Mouse (Mus musculus): Measurements from ENCODE around the gene Myom1. TPM values are rescaled to one million over a fixed set of nuclear protein-coding genes. Genes with fewer than 3 reads are reported as not detected.

Gene Myom1
- polyA plus RNA-seq, 2 experiments = 29.6 to 33.2 TPM

DNA sequence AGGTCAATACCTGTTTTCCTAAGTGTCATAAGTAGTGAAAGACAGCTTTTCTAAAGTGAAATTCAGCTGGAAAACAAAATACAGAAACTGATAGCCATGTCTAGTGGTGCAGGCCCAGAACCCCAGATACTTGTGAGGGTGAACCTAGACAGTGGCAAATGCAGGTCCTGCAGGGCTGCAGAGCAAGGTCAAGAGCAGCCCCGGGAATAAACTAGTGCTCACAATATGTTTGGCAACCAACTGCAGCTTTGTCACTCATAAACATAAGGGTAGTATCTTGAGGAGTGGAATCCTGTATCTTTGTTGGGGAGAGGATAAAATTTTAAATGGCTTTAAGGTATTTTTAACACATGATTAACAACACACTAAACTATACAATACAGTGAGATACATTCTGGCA is 7.3 kb downstream of the Myom1 start:
- no peaks in the 10 kb centered on the region for H3K9me3 ChIP-seq (ENCODE audit: control insufficient read depth, low read length)
- DNase-seq (ENCODE audit: low spot score) (no peak), ATAC-seq (ENCODE audit: low FRiP score, low read depth) (no peak)
- H3K36me3 ChIP-seq (ENCODE audit: control insufficient read depth, insufficient read depth, low read length) = no peaks in the 10 kb centered on the region
- no peak overlapping the region for H3K27ac ChIP-seq (replicated peaks; ENCODE audit: low read depth, low read length)
- 59% methylated on average over 1 of the region's 1 CpGs for WGBS
- no peaks in the 10 kb centered on the region for H3K27me3 ChIP-seq (ENCODE audit: control insufficient read depth, insufficient read depth, low read length)
- no peak for TF ChIP-seq POLR2A (IDR thresholded peaks at IDR 0.05; ENCODE audit: borderline replicate concordance, extremely low read depth, insufficient read depth, insufficient read length)
- no peak overlapping the region for H3K4me3 ChIP-seq (replicated peaks; ENCODE audit: low read length)
- H3K4me2 ChIP-seq (replicated peaks; ENCODE audit: low read depth, low read length, severe bottlenecking) = no peak overlapping the region
- H3K4me1 ChIP-seq (ENCODE audit: control insufficient read depth, insufficient read depth, low read length) = no peaks in the 10 kb centered on the region
- H3K9ac ChIP-seq (ENCODE audit: low read depth, low read length, severe bottlenecking) = no peak overlapping the region

GRCm38 (mm10) chr17:71010646-71011242 is 8.3 kb downstream of the Myom1 start:
- Histone ChIP-seq H3K9me3 (ENCODE audit: control insufficient read depth, low read length) (no peaks in the 10 kb centered on the region), H3K4me2 (replicated peaks; ENCODE audit: low read depth, low read length, severe bottlenecking) (no peak overlapping the region), H3K4me1 (ENCODE audit: control insufficient read depth, insufficient read depth, low read length) (no peaks in the 10 kb centered on the region), H3K9ac (ENCODE audit: low read depth, low read length, severe bottlenecking) (no peak overlapping the region), H3K27ac (replicated peaks; ENCODE audit: low read depth, low read length) (no peak overlapping the region), H3K27me3 (ENCODE audit: control insufficient read depth, insufficient read depth, low read length) (no peaks in the 10 kb centered on the region), H3K4me3 (replicated peaks; ENCODE audit: low read length) (no peak overlapping the region), H3K36me3 (ENCODE audit: control insufficient read depth, insufficient read depth, low read length) (no peaks in the 10 kb centered on the region)
- whole genome bisulfite sequencing = 62% methylated on average over 7 of the region's 7 CpGs
- DNase-seq (ENCODE audit: low spot score) = no peak
- TF ChIP-seq POLR2A (IDR thresholded peaks at IDR 0.05; ENCODE audit: borderline replicate concordance, extremely low read depth, insufficient read depth, insufficient read length) = no peak
- ATAC-seq (ENCODE audit: low FRiP score, low read depth) = no peak

GRCm38 (mm10) chr17:71011931-71012662 is 9.7 kb downstream of the Myom1 start:
- no peaks in the 10 kb centered on the region for H3K27me3 ChIP-seq (ENCODE audit: control insufficient read depth, insufficient read depth, low read length)
- H3K4me1 ChIP-seq (ENCODE audit: control insufficient read depth, insufficient read depth, low read length) = no peaks in the 10 kb centered on the region
- H3K9me3 ChIP-seq (ENCODE audit: control insufficient read depth, low read length) = no peaks in the 10 kb centered on the region
- no peak overlapping the region for H3K9ac ChIP-seq (ENCODE audit: low read depth, low read length, severe bottlenecking)
- WGBS = 83% methylated on average over 9 of the region's 9 CpGs
- no peak overlapping the region for H3K4me3 ChIP-seq (replicated peaks; ENCODE audit: low read length)
- TF ChIP-seq POLR2A (IDR thresholded peaks at IDR 0.05; ENCODE audit: borderline replicate concordance, extremely low read depth, insufficient read depth, insufficient read length) = no peak
- H3K4me2 ChIP-seq (replicated peaks; ENCODE audit: low read depth, low read length, severe bottlenecking) = no peak overlapping the region
- no peak for ATAC-seq (ENCODE audit: low FRiP score, low read depth)
- DNase-seq (ENCODE audit: low spot score) = no peak
- no peak overlapping the region for H3K27ac ChIP-seq (replicated peaks; ENCODE audit: low read depth, low read length)
- H3K36me3 ChIP-seq (ENCODE audit: control insufficient read depth, insufficient read depth, low read length) = no peaks in the 10 kb centered on the region

DNA sequence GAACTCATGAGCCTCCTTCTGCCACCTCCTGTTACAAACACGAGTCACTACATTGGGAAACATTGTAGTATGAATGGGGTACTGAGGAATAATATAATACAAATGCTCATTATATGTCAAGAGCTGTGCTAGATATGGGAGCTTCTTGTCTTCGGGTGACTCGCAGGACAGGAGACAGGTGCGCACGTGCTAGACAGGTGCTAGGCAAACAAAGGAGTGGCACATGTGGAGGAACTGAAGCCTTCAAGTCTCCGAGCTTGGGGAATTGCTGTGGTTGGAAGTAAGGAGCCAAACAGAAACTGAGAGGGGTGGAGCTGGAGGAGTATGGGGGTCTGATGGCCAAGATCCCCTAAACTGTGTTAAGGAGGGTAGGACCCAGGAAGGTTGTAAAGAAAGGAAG is 10.7 kb downstream of the Myom1 start:
- no peaks in the 10 kb centered on the region for H3K4me1 ChIP-seq (ENCODE audit: control insufficient read depth, insufficient read depth, low read length)
- no peak overlapping the region for H3K9ac ChIP-seq (ENCODE audit: low read depth, low read length, severe bottlenecking)
- no peaks in the 10 kb centered on the region for H3K27me3 ChIP-seq (ENCODE audit: control insufficient read depth, insufficient read depth, low read length)
- H3K36me3 ChIP-seq (ENCODE audit: control insufficient read depth, insufficient read depth, low read length) = no peaks in the 10 kb centered on the region
- ATAC-seq (ENCODE audit: low FRiP score, low read depth) (no peak), DNase-seq (ENCODE audit: low spot score) (no peak)
- H3K27ac ChIP-seq (replicated peaks; ENCODE audit: low read depth, low read length) = no peak overlapping the region
- WGBS = 84% methylated on average over 6 of the region's 6 CpGs
- no peak overlapping the region for H3K4me3 ChIP-seq (replicated peaks; ENCODE audit: low read length)
- no peak for TF ChIP-seq POLR2A (IDR thresholded peaks at IDR 0.05; ENCODE audit: borderline replicate concordance, extremely low read depth, insufficient read depth, insufficient read length)
- no peak overlapping the region for H3K4me2 ChIP-seq (replicated peaks; ENCODE audit: low read depth, low read length, severe bottlenecking)
- H3K9me3 ChIP-seq (ENCODE audit: control insufficient read depth, low read length) = no peaks in the 10 kb centered on the region

DNA sequence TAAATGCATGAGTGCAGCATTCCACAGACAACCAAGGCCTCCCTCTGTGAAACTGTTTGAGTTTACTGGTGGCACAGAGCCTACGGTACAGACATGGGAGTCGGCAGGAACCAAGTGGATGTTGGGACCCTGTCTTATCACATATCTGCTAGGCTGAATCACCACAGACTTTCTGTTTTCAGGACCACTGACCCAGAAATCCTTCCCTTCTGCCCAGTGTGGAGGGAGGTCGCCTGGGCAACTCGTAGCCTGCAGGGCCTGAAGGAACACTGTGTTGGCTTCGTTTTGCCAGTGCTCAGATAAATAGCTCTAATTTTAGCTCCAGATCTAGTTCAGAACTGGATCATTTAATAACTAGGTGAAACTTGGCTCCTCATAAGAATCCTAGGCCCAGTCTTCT is 12.5 kb downstream of the Myom1 start:
- Histone ChIP-seq H3K9ac (ENCODE audit: low read depth, low read length, severe bottlenecking) (no peak overlapping the region), H3K27ac (replicated peaks; ENCODE audit: low read depth, low read length) (no peak overlapping the region), H3K4me2 (replicated peaks; ENCODE audit: low read depth, low read length, severe bottlenecking) (no peak overlapping the region), H3K36me3 (ENCODE audit: control insufficient read depth, insufficient read depth, low read length) (no peaks in the 10 kb centered on the region), H3K9me3 (ENCODE audit: control insufficient read depth, low read length) (no peaks in the 10 kb centered on the region), H3K4me3 (replicated peaks; ENCODE audit: low read length) (no peak overlapping the region), H3K4me1 (ENCODE audit: control insufficient read depth, insufficient read depth, low read length) (peaks cover 9% of the 10 kb centered on the region), H3K27me3 (ENCODE audit: control insufficient read depth, insufficient read depth, low read length) (no peaks in the 10 kb centered on the region)
- DNase-seq (ENCODE audit: low spot score) (no peak), ATAC-seq (ENCODE audit: low FRiP score, low read depth) (no peak)
- WGBS = 74% methylated on average over 5 of the region's 5 CpGs
- TF ChIP-seq POLR2A (IDR thresholded peaks at IDR 0.05; ENCODE audit: borderline replicate concordance, extremely low read depth, insufficient read depth, insufficient read length) = no peak

All from limb, embryonic 14.5 days (tissue).